In the genomic region with DNA sequence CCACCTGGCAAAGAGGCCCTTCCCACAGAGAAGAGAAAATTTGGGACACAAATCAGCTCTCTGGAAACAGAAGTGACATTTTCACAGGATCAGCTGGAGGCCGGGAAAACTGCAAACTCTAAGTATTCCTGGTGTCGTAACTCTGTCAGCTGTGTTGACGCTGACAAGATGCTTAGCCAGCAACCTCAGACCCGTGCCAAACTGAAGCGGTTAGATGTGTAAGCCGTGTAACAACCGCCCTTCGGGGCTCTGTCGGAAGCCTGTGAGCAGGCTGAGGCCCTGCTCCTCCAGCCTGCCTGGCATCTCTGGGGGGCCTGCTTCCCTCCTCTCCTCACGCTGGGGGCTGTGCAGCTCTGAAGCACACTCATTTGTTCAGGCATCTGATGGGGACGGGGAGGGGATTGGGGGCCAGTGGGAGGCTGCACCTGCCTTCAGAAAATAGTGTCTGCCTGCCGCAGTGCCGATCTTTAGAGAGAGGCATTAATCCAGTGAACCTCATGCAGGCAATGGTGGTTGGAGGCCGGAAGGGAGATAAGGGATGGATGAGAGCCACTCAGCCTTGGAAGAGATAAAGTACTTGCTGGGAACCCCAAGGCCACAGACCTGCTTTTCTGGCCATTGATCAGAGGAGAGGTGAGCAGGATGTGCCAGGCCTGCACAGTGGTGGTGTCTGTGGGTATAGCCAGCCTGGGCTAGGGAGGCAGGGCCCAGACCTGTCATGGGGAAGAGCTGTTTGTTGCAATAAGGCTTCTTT, we compare ENCODE assay signal across 8 mouse cellular contexts.
A peak's percentile ranks its signal among the peaks of the same experiment; 100 is the strongest.
DNase-seq lines count a peak whose midpoint lies in the region; ATAC-seq and TF ChIP-seq lines count a peak whose summit lies in the region.

No protein-coding gene starts in this region.

- H3K9ac ChIP-seq in intestine, embryonic 14.5 days (ENCODE audit: low read length): no peak overlapping the region
- no peak overlapping the region for H3K9ac ChIP-seq in intestine, postnatal 0 days (ENCODE audit: low read depth, low read length)
- H3K9ac ChIP-seq in hindbrain, postnatal 0 days (replicated peaks; ENCODE audit: low read length): no peak overlapping the region
- no peak overlapping the region for H3K9ac ChIP-seq in lung, embryonic 14.5 days

- H3K27me3 ChIP-seq in intestine, embryonic 14.5 days (replicated peaks; ENCODE audit: control insufficient read depth, insufficient read depth, low read length): no peaks in the 10 kb centered on the region
- no peaks in the 10 kb centered on the region for H3K27me3 ChIP-seq in intestine, postnatal 0 days (replicated peaks; ENCODE audit: control insufficient read depth, insufficient read depth, low read length)
- H3K27me3 ChIP-seq in hindbrain, postnatal 0 days (ENCODE audit: insufficient read depth, low read length): no peaks in the 10 kb centered on the region
- H3K27me3 ChIP-seq in lung, embryonic 14.5 days (ENCODE audit: insufficient read depth, low read length): no peaks in the 10 kb centered on the region

- peaks cover 5% of the 10 kb centered on the region; the same call in 1 of the 2 replicates for H3K4me1 ChIP-seq in intestine, embryonic 14.5 days (replicated peaks; ENCODE audit: control insufficient read depth, insufficient read depth, low read length)
- H3K4me1 ChIP-seq in intestine, postnatal 0 days (replicated peaks; ENCODE audit: control insufficient read depth, insufficient read depth, low read length): no peaks in the 10 kb centered on the region
- peaks cover 22% of the 10 kb centered on the region for H3K4me1 ChIP-seq in hindbrain, postnatal 0 days (ENCODE audit: insufficient read depth, low read length)
- H3K4me1 ChIP-seq in lung, embryonic 14.5 days (ENCODE audit: insufficient read depth): peaks cover 3% of the 10 kb centered on the region; the same call in 1 of the 2 replicates

- no peaks in the 10 kb centered on the region for H3K9me3 ChIP-seq in intestine, embryonic 14.5 days (ENCODE audit: control insufficient read depth, low read length)
- no peaks in the 10 kb centered on the region for H3K9me3 ChIP-seq in intestine, postnatal 0 days (ENCODE audit: control insufficient read depth)
- no peaks in the 10 kb centered on the region for H3K9me3 ChIP-seq in hindbrain, postnatal 0 days (ENCODE audit: low read length)
- H3K9me3 ChIP-seq in lung, embryonic 14.5 days (ENCODE audit: low read depth, low read length): no peaks in the 10 kb centered on the region

- TF ChIP-seq CTCF in intestine, postnatal 0 days (IDR thresholded peaks at IDR 0.05; ENCODE audit: low read depth): no peak
- TF ChIP-seq CTCF in hindbrain, postnatal 0 days (IDR thresholded peaks at IDR 0.05; ENCODE audit: low read depth): no peak
- TF ChIP-seq CTCF in lung, embryonic 14.5 days (IDR thresholded peaks at IDR 0.05; ENCODE audit: low read depth): no peak

- no peak overlapping the region for H3K4me2 ChIP-seq in intestine, embryonic 14.5 days (ENCODE audit: low read length)
- H3K4me2 ChIP-seq in intestine, postnatal 0 days (replicated peaks; ENCODE audit: low read depth): no peak overlapping the region
- H3K4me2 ChIP-seq in hindbrain, postnatal 0 days (ENCODE audit: low read depth, low read length): no peak overlapping the region
- H3K4me2 ChIP-seq in lung, embryonic 14.5 days: no peak overlapping the region

- no peak overlapping the region for H3K4me3 ChIP-seq in intestine, embryonic 14.5 days (ENCODE audit: low read depth, low read length)
- no peak overlapping the region for H3K4me3 ChIP-seq in intestine, postnatal 0 days (ENCODE audit: low read depth, low read length)
- H3K4me3 ChIP-seq in hindbrain, postnatal 0 days (ENCODE audit: low read length): no peak overlapping the region
- no peak overlapping the region for H3K4me3 ChIP-seq in lung, embryonic 14.5 days (ENCODE audit: low read depth, low read length)

- WGBS in intestine, embryonic 14.5 days: 30% methylated on average over 14 of the region's 14 CpGs
- 32% methylated on average over 14 of the region's 14 CpGs for WGBS in intestine, postnatal 0 days
- 26% methylated on average over 14 of the region's 14 CpGs for WGBS in hindbrain, postnatal 0 days
- WGBS in lung, embryonic 14.5 days: 24% methylated on average over 14 of the region's 14 CpGs

- no peak overlapping the region for H3K27ac ChIP-seq in intestine, embryonic 14.5 days (ENCODE audit: low read depth)
- H3K27ac ChIP-seq in intestine, postnatal 0 days (ENCODE audit: low read depth, low read length): no peak overlapping the region
- H3K27ac ChIP-seq in hindbrain, postnatal 0 days: peak overlapping the region; percentile 51
- peak overlapping the region; percentile 30; the same call in 1 of the 2 replicates for H3K27ac ChIP-seq in lung, embryonic 14.5 days (ENCODE audit: low read depth)

- ATAC-seq in intestine, embryonic 14.5 days (replicated peaks; ENCODE audit: low FRiP score, low TSS enrichment, low read depth): 0 out of 2 replicates have a peak, but pooled peaks have one; percentile 32
- ATAC-seq in intestine, postnatal 0 days: no peak
- peak; percentile 46; the same call in 1 of the 2 replicates for ATAC-seq in hindbrain, postnatal 0 days
- peak; percentile 64; the same call in 1 of the 2 replicates for ATAC-seq in lung, embryonic 14.5 days (ENCODE audit: insufficient read depth)
- ATAC-seq in megakaryocyte, adult 5-6 weeks (ENCODE audit: poor library complexity, severe bottlenecking): no peak

- intact Hi-C loops in gastrocnemius, postnatal 14 days (cut with DNase I; ENCODE audit: low total_unique reads): no loop called here

- no peaks in the 10 kb centered on the region for H3K36me3 ChIP-seq in intestine, embryonic 14.5 days (ENCODE audit: control insufficient read depth, insufficient read depth, low read length)
- H3K36me3 ChIP-seq in intestine, postnatal 0 days (ENCODE audit: control insufficient read depth, insufficient read depth): no peaks in the 10 kb centered on the region
- H3K36me3 ChIP-seq in hindbrain, postnatal 0 days (ENCODE audit: insufficient read depth, low read length): no peaks in the 10 kb centered on the region
- no peaks in the 10 kb centered on the region for H3K36me3 ChIP-seq in lung, embryonic 14.5 days (ENCODE audit: insufficient read depth)

- DNase-seq in intestine, embryonic 14.5 days (ENCODE audit: low spot score): no peak
- peak; percentile 74 for DNase-seq in adrenal gland, adult 8-10 months
- DNase-seq in gastrocnemius, postnatal 14 days: peak; percentile 80
- DNase-seq in hindbrain, postnatal 0 days (ENCODE audit: low spot score): peak; percentile 71
- DNase-seq in lung, embryonic 14.5 days: peak; percentile 84
- no peak for DNase-seq in spleen, postnatal 14 days (ENCODE audit: low spot score in 2 of 2)

Comparison
In these comparisons a context has a peak if more than half of its experiments do, and no peak if none do; other contexts are left out.
1. ATAC-seq: peak in intestine, embryonic 14.5 days (single experiment), hindbrain, postnatal 0 days (single experiment) and lung, embryonic 14.5 days (single experiment); none in intestine, postnatal 0 days (single experiment) and megakaryocyte, adult 5-6 weeks (single experiment).
2. DNase-seq: peak in adrenal gland, adult 8-10 months (single experiment), gastrocnemius, postnatal 14 days (single experiment), hindbrain, postnatal 0 days (single experiment) and lung, embryonic 14.5 days (single experiment); none in intestine, embryonic 14.5 days (single experiment) and spleen, postnatal 14 days (0 of 2).
3. H3K27ac ChIP-seq: peak in hindbrain, postnatal 0 days (single experiment) and lung, embryonic 14.5 days (single experiment); none in intestine, embryonic 14.5 days (single experiment) and intestine, postnatal 0 days (single experiment).